Mouse (Mus musculus) brain, embryonic 14.5 days (tissue): ENCODE results near the gene Peli2.

Experiments used
- CTCF ChIP-seq: fragments of 200-500 bp; IDR thresholded peaks from 2 replicates; pipeline ENCODE4 v1.5.1; 2012; ENCODE audit warnings: inconsistent platforms, mild to moderate bottlenecking, moderate library complexity, borderline replicate concordance; ENCODE audit not compliant: insufficient read depth, insufficient read length; ENCODE audit errors: extremely low read depth
- POLR2A ChIP-seq: fragments of 200-500 bp; IDR thresholded peaks from 2 replicates; pipeline ENCODE4 v1.6.1; 2012; ENCODE audit warnings: mild to moderate bottlenecking, inconsistent platforms, borderline replicate concordance; ENCODE audit not compliant: poor library complexity, insufficient read depth, insufficient read length, severe bottlenecking; ENCODE audit errors: extremely low read depth

- TF ChIP-seq CTCF, result no peak
- no peak for TF ChIP-seq POLR2A
Measured at GRCm38 (mm10) chr14:48119012-48119647, 1.5 kb upstream of the Peli2 start.
